Mouse (Mus musculus): Measurements from ENCODE around the gene Gsto2.

DNA sequence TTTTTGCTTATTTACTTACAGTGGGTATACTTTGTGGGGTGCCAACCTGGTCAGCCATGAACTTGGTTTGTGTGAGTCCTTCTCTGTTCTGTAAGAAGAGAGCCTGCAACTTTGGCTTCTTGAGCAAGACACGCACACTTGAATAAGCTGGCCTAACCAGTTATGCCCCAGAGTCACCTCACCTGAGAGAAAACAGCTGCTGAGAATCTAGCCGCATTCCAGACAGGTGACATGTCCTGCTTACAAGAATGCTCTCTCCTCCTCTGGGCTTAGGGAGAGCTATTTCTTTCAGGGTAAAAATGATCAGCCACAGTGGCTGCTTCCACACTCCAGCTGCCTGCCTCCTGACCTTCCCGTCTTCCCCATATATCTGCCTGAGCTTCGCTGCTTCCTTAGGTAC is 63.7 kb downstream of the Gsto2 start:
- no peak for TF ChIP-seq CTCF (IDR thresholded peaks at IDR 0.05; ENCODE audit: extremely low read depth, insufficient read length, insufficient replicate concordance, low read depth, low read length)
- no peak for TF ChIP-seq POLR2A (IDR thresholded peaks at IDR 0.05; ENCODE audit: low read depth, low read length)
